In the genomic region with DNA sequence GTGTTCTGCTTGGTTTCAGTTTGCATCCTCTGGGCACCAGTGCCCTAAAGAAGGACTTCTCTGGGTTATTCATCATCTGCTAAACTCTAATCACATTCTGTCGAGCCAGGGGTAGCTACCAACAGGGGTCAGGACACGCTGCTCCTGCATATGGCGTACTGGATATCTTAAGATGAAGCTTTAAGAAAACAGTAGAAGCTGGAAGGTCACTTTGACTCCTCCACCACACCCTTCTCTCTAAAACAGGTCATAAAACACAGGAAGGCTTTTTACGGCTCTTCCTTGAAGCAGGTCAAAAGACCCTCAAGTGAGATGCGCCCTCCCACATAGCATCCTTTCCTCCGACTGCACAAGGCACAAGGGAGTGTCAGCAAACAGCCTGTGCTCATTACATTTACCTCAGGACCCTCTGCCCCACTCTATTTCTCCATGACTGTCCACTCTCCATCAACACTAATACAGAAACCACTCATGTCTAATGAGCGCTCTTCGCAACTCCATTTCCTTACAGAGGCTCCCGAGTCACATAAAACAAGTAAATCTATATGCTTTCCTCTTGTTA, we compare ENCODE assay signal across 17 mouse cellular contexts.
"Had no signal": no experiment of that assay in that cellular context is flagged by ENCODE, and none has a peak within 500 bp of the region (broad histone marks: within the 10 kb centered on the region; RNA-seq: fewer than 3 reads in every experiment).

No protein-coding gene starts in this region.

- H3K9ac ChIP-seq: liver, embryonic 15.5 days; midbrain, embryonic 13.5 days had no signal

- DNase-seq: kidney, postnatal 10 days; layer of hippocampus, adult 9-11 months; left cerebral cortex, postnatal 4 days; lung, adult 2 months; lung, postnatal 36 days; retina, postnatal 1 day; right cerebral cortex, postnatal 4 days; spleen, adult 18-20 months; thymus, adult 18-20 months; thymus, postnatal 14 days had no signal

- H3K4me2 ChIP-seq: liver, embryonic 11.5 days; liver, embryonic 15.5 days; midbrain, embryonic 13.5 days had no signal

- H3K27ac ChIP-seq: liver, embryonic 15.5 days had no signal

- H3K36me3 ChIP-seq: liver, embryonic 15.5 days; midbrain, embryonic 13.5 days had no signal

- H3K27me3 ChIP-seq: liver, embryonic 15.5 days; midbrain, embryonic 13.5 days had no signal

- H3K4me3 ChIP-seq: liver, embryonic 15.5 days; midbrain, embryonic 13.5 days; myocyte had no signal

- ATAC-seq: inflammation-experienced regulatory T-cells, adult 6 months; intestine, postnatal 0 days; lung, postnatal 0 days had no signal

- H3K9me3 ChIP-seq: liver, embryonic 15.5 days; midbrain, embryonic 13.5 days had no signal

- H3K4me1 ChIP-seq: liver, embryonic 15.5 days had no signal
